Mouse (Mus musculus): Measurements from ENCODE around the gene Bche.
A peak's percentile ranks its signal among the peaks of the same experiment; 100 is the strongest.

The Bche gene

DNA sequence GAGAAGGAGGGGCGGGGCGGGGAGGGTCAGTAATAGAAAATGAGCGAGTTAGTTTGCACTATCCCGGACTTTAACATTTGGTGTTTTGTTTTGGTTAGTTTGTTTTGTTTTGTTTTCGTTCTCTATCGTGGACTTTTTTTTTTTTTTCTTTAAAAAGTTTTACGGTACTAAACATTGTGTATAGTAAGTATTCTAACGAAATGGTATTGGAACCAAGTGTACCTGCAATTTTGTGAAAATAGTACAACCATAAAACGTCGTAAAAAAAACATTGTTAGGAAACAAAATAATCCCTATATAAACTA, at the start of gene Bche:
Gene Bche (minus strand): TSS at position 6 of the 305 bp plus-strand sequence.
- no peak for DNase-seq

DNA sequence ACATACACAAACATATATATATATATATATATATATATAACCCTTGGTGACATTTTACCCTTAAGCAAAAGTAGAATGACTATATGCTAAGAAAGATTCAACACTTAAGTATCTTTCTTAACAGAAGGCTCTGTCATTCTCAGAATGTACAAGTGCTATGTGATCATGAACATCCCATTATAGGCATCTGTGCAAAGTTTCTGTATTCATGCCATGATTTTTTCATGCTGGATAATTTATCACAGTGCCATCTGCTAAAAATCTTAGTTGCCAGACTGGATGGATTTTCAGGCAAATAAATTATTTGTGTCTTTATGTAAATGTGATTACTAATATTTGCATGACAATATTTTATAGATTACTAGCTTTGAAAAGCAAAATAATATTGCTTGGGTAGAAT, 33.8 kb upstream of the Bche start:
- DNase-seq = no peak

DNA sequence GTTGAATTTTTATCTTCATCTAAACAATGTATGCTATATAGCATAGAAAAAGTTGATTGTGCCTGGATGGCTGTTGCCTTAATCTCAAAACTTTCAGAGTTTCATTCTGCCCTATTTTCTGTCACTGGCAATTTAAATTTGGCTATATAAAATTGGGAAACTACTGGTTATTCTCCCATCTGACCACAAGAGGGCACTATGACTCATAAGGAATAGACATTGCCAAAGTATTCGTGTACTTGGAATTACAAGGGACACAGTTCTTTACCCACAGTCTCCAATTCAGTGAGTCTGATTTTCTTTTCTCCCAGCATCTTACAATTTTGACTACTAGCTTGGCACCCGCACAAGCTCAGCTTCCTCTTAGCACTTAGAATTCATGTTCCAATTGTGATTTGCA, 23.5 kb upstream of the Bche start:
- no peak for DNase-seq

- DNase-seq = no peak
Measured at GRCm38 (mm10) chr3:73729511-73729910, 21.3 kb upstream of the Bche start.

- no peak for DNase-seq
Measured at GRCm38 (mm10) chr3:73725711-73726110, 17.5 kb upstream of the Bche start.

DNA sequence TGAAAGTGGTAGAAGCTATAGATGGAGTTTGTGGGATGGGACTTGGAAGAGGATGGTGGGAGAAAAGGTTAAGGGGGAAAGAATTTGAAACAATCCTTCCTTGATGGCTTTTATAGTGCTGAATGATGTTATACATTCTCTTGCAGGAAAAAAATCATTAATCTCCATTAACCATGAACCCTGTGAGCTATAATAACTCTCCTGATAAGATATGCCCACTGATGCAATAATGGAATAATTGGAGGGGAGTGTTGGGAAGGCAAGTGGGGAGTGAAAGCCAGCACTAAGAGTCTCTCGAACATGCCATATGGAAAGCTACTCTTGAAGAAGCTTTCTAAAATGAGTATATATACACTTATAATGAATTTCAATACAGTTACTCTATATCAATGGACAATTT, 16.7 kb upstream of the Bche start:
- DNase-seq = no peak

GRCm38 (mm10) chr3:73717610-73718284, 9.5 kb upstream of the Bche start:
- DNase-seq = no peak

- no peak for DNase-seq
Measured at GRCm38 (mm10) chr3:73709871-73710270, 1.7 kb upstream of the Bche start.

DNA sequence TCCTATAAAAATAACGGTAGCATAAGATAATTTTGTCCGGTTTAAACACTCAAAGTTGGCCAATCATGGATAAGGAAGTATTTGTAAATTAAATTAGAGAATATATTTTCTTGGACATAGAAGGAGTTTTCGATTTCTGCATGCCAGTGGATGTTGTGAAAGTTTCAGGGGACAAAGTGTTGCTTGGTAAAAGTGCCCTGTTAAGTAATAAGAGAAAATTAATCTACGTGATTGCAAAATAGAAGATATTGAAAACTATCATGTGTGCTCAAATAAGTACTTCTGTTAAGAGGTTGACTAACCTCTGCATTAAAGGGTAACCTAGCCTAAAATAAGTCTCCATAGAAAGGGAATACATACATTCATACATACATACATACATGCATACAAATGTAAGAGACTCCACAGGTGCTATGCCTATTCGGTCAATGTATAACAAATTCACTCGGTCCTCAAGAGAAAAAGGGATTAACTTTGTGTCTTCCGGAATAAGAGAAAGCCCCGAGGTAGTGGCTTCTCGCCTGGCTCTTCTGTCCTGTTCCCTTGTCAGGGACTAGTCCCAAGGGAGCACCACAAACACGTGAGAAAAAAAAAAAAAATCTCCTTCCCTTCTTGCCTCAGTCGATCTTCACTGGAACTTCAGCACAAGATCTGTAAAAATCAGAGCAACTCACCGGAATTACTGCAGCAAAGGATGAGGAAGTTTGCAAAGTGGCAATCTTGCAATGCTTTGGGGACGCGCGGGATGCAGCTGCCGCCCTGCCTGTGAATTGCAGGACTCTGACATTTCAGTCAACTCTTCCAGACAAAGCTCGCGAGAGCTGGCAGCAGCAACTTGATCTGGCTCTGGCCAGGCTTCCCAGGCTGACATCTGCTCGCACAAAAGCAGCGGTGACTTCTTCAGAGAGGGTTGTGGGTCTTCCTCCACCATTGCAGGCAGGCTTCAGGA, 480 bp downstream of the Bche start:
- DNase-seq = peak; percentile 4

DNA sequence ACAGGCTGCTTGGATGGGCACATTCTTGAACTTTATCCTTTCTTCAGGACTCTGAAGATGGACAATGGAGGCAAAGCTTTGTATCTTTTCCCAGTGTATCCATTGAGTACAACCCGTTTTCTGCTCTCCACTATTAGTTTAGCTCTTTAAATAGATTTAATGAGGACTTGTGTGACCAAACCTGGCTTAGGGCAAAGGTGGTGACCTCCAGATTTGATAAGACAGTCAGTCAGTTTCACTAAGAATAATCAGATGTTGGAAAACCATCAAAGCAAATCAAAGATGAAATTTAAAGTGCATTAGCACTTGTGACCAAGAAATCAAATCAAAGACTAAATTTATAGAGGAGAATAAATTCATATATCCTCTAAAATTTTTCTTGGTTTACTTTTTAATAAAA, 1.7 kb downstream of the Bche start:
- DNase-seq = no peak

DNA sequence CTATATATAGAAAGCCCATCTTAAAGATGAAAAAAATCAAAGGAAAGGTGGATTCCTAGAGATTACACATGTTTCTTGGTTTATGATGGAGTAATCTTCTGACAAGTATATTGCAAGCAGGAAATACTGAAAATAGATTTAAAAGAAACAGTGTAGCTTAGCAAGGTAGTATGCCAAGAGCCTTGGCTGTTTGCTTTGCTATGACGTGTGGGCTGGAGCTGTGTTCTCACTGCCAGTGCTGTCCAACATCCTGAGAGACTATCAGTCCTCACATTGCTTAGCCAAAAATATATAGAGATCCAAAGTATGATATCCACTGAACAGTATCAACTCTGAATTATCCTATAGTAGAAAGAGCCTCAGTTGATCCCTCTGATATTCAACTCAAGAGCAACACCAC, 9.3 kb downstream of the Bche start:
- no peak for DNase-seq

DNA sequence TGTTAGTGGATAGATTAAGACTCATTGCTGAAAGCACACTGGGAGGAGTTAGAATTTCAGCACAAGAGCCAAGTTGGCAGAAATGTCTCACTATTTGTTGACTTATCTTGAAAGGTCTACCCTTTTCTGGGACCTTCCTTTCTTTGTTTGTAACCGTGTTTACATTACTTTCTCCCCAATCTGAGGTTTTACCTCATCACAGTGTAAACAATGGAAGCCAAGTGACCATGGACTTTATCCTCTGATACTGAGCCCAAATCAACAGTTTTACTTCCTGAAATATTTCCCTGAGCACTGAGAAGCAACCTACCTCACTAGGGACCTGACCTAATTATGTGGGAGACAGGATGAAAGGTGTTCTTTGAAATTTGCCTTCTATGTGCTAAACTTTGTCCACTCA, 34.9 kb downstream of the Bche start:
- DNase-seq = no peak

GRCm38 (mm10) chr3:73668172-73668571, 40.0 kb downstream of the Bche start:
- no peak for DNase-seq

DNA sequence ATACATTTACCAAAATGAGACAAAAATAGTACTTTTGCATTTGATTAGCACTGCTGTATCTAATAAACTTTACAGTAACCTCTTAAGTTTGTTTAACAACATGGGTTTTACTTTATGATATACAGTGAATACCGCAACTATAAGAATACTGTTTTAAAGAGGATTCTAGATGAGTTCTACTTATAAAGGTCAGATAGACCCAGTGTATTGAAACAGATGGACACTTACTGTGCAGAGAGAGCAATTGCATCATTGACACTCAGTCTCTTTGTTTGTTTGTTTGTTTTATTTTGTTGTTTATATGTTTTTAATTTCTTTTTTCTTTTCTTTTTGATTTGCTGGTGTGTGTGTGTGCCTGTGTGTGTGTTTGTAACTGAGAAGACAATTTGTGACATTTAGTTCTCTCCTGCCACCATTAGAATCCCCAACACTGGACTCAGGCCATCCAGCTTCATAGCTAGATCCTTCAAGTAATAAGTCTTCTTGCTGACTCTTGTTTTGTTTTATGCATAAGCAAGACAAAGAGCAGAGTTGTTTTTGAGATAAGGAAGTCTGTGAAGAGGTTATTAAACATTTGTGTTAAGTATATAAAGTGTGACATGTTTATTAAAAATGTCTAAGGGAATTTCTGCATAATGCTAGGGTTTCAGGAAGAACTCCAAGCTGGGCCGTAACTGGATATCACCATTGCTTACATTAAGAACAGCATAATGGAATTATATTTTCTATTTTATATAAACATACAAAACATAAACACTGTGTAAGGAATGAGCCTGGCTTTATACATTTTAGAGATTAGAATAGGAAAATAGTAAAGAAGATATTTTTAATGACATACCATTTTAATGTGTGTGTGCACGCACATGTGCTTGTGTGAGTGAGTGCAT, 40.7 kb downstream of the Bche start:
- no peak for DNase-seq

DNA sequence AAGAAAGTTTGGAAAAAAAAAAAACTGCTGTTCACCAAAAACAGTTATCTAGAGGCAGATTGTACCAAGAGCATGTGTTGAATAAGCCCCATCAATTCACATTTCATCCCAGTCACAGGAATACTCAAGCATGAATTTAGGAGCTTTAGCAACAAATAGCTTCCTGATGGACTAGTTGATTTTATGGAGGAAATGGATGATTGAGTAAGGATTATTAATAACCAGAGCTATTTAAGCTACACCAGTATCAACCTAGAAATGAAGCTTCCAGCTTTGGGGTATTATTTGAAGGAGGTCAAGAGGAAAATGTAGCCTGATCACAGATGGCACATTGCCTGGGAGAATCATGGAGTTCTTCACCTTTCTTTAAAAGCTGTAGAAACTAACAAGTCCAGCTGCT, 57.9 kb downstream of the Bche start:
- DNase-seq = no peak

DNA sequence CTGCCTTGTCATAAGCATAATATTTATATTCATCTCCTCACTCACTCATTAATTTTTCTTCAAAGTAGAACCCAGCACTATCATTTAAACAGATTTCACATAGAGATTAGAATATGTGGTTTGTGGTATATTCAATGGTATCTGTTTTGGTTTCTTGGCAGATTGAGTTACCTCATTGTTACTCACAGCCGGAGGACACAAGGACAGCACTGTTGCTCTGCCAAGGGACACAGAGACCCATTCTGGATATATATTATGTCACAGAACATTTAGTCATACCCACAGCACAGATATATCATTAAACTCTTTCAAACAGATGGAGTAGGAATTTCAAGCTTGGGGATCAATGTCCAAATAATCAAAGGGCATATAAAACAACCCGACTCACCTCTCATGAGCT, 61.2 kb downstream of the Bche start:
- no peak for DNase-seq

DNA sequence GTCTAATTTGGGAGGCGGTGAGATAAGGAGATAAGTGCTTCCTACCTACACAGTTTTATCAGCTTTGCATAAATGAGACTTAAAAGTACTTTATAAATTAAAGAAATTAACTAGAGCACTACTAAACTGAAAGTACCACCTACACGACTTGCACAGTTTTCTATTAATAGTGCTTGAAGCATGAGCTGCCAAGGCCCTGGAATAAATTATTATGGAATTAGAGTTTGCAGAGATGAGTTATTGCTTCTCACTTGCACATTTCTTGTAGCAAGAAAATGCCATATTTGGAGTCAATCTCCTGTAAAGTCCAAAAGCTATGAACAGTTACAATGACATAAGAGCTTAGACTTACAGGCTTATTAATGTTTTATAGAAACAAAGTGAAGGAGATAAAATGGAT, 96.8 kb downstream of the Bche start:
- DNase-seq = no peak

GRCm38 (mm10) chr3:73591757-73592533, 116.3 kb downstream of the Bche start:
- DNase-seq = no peak
